Mouse (Mus musculus): ENCODE measurements around the gene Xlr4a. TPM values are rescaled to one million over a fixed set of nuclear protein-coding genes. Genes with fewer than 3 reads are reported as not detected.

Xlr4a gene
- polyA plus RNA-seq (2015; fragmentation: Nextera tagmentation; extraction: Ambion mirVana): 2.2 and 3.6 TPM in 2 replicates

GRCm38 (mm10) chrX:73082267-73083055 is at the start of gene Xlr4a:
Gene Xlr4a (minus strand): TSS chrX:73082478.

DNA sequence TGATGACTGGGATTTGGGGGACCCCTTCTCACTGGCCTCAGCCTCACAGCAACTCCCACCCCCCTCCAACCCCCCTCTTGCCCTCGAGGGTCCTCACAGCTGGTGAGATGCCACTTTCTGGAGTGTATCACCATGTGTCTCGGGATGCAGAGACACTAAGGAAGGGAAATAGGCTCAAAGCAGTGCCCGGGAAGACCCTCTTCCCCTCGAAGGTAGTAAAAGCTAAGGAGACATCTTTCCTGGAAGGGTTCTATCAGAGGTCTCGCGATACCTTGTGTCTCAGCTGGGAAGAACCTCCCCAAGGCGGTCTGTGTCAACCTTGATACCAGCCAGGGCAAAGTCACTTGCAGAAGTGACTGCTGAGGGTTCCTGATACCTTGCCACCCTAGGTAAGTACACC is 34.5 kb upstream of the Xlr4a start, which contains the start of gene Gm14685:
Gm14685 (plus strand) TSS at position 301 of the 400 bp plus-strand sequence.

DNA sequence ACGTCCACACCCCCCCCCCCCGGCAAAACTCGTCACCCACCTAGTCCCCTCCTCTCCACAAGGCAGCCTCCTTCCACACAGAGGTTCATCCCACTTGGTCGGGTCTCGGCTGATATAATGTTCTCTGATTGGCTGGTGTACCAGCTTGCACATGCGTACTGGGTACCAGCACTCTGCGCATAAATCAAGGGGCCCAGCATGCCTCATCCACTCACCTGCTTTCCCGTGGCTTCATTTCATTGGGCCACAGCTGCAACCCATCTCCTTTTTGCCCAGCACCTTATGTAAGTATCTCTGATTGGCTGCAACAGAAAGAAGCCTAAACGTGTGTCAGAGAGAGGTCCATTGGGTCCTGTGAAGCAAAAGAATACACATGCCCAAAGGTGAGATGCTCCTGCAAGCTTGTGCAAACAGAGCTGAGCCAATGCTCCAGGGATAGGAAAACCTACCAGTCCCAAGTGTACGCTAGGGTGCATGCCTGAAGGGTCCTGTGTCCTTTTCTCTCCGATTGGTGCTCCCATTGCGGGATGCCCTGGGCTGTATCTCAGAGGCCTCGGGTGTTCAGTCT is 14.7 kb upstream of the Xlr4a start, which contains the start of gene Xlr3a:
Xlr3a (minus strand) TSS at position 155 of the 568 bp plus-strand sequence.

GRCm38 (mm10) chrX:73064415-73064793 is 17.9 kb downstream of the Xlr4a start, which contains the start of gene Pnma3:
Gene Pnma3 (plus strand): TSS chrX:73064787.

GRCm38 (mm10) chrX:73037003-73037402 is 45.3 kb downstream of the Xlr4a start, which contains the start of gene Pnma5:
Gene Pnma5 (minus strand): TSS chrX:73037103.

Other genes with a start within 250 kb of the Xlr4a start
- 45.9 and 49.7 TPM in 2 replicates for gene Cetn2, start 164.1 kb downstream of the Xlr4a start, polyA plus RNA-seq (2015; fragmentation: Nextera tagmentation; extraction: Ambion mirVana)
- 8.3 and 8.9 TPM in 2 replicates for gene Nsdhl, start 163.9 kb downstream of the Xlr4a start, polyA plus RNA-seq (2015; fragmentation: Nextera tagmentation; extraction: Ambion mirVana)
- 2.7 and 3.5 TPM in 2 replicates for gene Zfp185, start 95.1 kb downstream of the Xlr4a start, polyA plus RNA-seq (2015; fragmentation: Nextera tagmentation; extraction: Ambion mirVana)
- gene Pnma5, start 45.4 kb downstream of the Xlr4a start, polyA plus RNA-seq (2015; fragmentation: Nextera tagmentation; extraction: Ambion mirVana): not detected in 2 replicates
- gene Pnma3, start 17.7 kb downstream of the Xlr4a start, polyA plus RNA-seq (2015; fragmentation: Nextera tagmentation; extraction: Ambion mirVana): not detected in 2 replicates
- gene Xlr3a, start 14.6 kb upstream of the Xlr4a start, polyA plus RNA-seq (2015; fragmentation: Nextera tagmentation; extraction: Ambion mirVana): 0.69 and 0.72 TPM in 2 replicates
- gene Gm14685, start 34.6 kb upstream of the Xlr4a start, polyA plus RNA-seq (2015; fragmentation: Nextera tagmentation; extraction: Ambion mirVana): not detected in 2 replicates
- gene Xlr5b, start 66.3 kb upstream of the Xlr4a start, polyA plus RNA-seq (2015; fragmentation: Nextera tagmentation; extraction: Ambion mirVana): not detected in 2 replicates
- not detected in 2 replicates for gene DXBay18, start 67.0 kb upstream of the Xlr4a start, polyA plus RNA-seq (2015; fragmentation: Nextera tagmentation; extraction: Ambion mirVana)
- not detected in 2 replicates for gene Spin2d, start 94.5 kb upstream of the Xlr4a start, polyA plus RNA-seq (2015; fragmentation: Nextera tagmentation; extraction: Ambion mirVana)
- gene Xlr3b, start 109.7 kb upstream of the Xlr4a start, polyA plus RNA-seq (2015; fragmentation: Nextera tagmentation; extraction: Ambion mirVana): 0.99 and 2.5 TPM in 2 replicates
- 3.2 and 4.1 TPM in 2 replicates for gene Xlr4b, start 131.9 kb upstream of the Xlr4a start, polyA plus RNA-seq (2015; fragmentation: Nextera tagmentation; extraction: Ambion mirVana)
- 6.4 and 8.1 TPM in 2 replicates for gene F8a, start 145.8 kb upstream of the Xlr4a start, polyA plus RNA-seq (2015; fragmentation: Nextera tagmentation; extraction: Ambion mirVana)
- 0.48 and 1.4 TPM in 2 replicates for gene Xlr4c, start 160.7 kb upstream of the Xlr4a start, polyA plus RNA-seq (2015; fragmentation: Nextera tagmentation; extraction: Ambion mirVana)
- gene Xlr3c, start 182.9 kb upstream of the Xlr4a start, polyA plus RNA-seq (2015; fragmentation: Nextera tagmentation; extraction: Ambion mirVana): not detected in 2 replicates
- gene Xlr5a, start 210.5 kb upstream of the Xlr4a start, polyA plus RNA-seq (2015; fragmentation: Nextera tagmentation; extraction: Ambion mirVana): not detected in 2 replicates
- gene Xlr5c, start 210.5 kb upstream of the Xlr4a start, polyA plus RNA-seq (2015; fragmentation: Nextera tagmentation; extraction: Ambion mirVana): not detected in 2 replicates

Measured in spleen, postnatal 0 days (tissue).